Mouse (Mus musculus) left cerebral cortex, postnatal 36 days (tissue): Measurements from ENCODE around the gene Pon2. TPM values are rescaled to one million over a fixed set of nuclear protein-coding genes. Genes with fewer than 3 reads are reported as not detected.
"Not testable (repeated sequence)": the region's sequence is repeated elsewhere in the genome, so short reads cannot be mapped to it uniquely, and the experiment has no call there.

Experiments used
- DNase-seq, 2 experiments: peaks; one replicate each; pipeline ENCODE4 v3.0.0; 2021 to 2022; ENCODE audit warnings: low spot score in 2 of 2, mixed read lengths in 1 of 2
- intact Hi-C: fragments of 180-260 bp; cut with DNase I; formaldehyde crosslinking; loops from one replicate; pipeline ENCODE4 v1.15.1; 2025
- total RNA-seq, 2 experiments: library from RNA; stranded (reverse); gene quantifications; 2 replicates each; pipeline ENCODE4 v1.2.3; 2021

Pon2 gene
- total RNA-seq, 2 experiments from 2014 or later = 23.7 to 24.4 TPM

DNA sequence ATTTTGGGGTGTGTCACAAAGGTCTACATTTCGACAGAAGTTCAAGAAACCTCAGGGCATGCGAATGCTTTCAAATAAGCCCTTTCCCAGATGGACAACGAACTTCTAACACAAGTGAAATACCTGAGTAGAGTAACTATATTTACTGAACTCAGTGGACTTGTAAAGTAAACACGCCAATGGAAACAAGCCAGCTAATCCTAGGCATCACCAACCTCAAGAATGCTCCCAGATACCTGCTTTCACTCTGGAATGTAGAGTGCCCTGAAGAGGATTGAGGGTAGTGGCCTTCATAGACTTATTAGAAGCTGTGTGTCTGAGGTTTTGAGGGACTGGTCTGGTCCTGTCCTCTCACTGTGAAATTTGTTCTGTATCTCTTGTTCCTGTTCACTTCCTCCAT is 60.7 kb downstream of the Pon2 start:
- DNase-seq = no peak
- intact Hi-C loops = no loop called here

DNA sequence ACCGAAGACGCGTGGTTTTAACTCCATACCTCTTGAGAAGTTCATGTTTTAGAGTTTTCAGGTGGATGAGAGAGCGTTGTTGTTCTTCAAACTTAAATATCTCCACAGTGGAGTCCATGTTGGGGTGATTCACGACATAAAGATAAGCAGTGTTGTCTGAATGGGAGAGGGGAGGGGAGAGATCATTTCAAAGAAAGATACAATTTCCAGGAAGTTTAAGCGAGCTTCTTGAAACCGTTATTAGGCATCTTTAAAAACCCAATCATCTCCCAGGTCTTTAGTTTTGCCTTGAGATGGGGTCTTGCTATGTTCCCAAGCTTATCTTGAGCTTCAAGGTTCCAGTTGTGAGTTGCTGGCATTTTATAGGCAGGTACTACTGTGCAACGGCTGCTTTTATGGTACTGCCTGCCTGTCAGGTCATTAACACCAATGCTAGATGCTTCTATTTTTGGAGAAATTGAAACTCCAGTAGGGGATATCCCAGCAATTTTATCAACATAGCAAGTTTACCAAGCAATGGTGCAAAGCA is 61.3 kb downstream of the Pon2 start:
- intact Hi-C loops = no loop called here

DNA sequence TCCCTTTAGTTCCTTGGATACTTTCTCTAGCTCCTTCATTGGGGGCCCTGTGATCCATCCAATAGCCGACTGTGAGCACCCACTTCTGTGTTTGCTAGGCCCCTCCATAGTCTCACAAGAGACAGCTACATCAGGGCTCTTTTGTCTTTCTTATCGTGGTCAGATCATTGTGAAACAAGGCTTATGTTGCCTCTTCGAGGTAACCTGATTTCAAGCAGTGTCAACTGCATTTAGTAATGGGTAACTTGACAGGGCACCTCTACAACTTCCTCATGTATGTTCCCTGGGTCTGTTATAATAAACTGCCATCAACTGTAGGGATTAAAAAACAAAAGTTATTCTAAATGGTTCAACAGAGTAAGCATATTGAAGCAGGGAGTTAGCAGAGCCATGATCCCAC is 63.7 kb downstream of the Pon2 start:
- DNase-seq = no peak
- intact Hi-C loops = no loop called here

More for the DNA sequence above, 61.3 kb downstream of the Pon2 start:
- DNase-seq = no peak

DNA sequence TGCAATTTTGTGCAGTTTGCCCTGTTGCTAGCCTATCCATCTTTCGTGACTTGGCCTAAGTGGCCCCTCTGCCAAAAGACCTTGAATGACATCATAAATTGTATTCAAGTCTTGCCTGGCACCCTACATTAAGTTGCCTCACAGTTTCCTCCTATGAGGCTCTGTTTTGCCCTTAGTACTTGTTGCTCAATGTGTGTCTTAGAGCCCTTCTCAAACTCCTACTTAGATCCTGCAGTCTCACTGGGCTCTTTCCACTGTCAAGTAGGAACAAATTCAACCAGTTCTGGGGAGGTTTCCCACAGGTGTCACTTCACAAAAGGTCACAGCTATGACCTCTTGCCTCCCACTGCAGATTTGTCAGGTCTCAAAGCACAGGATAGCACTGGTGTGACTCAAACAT is 64.4 kb downstream of the Pon2 start:
- intact Hi-C loops = no loop called here
- no peak for DNase-seq

DNA sequence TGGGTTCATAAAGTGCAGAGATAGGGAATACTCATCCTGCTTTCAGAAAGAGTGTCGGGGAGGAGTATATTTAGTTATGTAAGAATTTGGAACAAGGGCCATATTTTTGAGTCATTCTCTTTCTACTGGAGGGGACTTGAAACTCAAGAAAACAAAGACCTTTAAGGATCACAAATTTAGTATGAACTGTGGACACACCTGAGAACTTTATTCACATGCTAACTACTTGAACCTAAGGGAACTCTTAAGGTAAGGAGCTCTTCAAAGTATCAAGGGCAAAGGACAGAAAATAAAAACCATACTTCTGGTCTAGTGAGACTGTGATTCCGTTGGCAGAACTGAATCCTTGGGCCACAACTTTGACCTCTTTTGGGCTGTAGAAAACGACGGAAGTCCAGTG is 66.2 kb downstream of the Pon2 start:
- intact Hi-C loops = no loop called here
- no peak for DNase-seq

DNA sequence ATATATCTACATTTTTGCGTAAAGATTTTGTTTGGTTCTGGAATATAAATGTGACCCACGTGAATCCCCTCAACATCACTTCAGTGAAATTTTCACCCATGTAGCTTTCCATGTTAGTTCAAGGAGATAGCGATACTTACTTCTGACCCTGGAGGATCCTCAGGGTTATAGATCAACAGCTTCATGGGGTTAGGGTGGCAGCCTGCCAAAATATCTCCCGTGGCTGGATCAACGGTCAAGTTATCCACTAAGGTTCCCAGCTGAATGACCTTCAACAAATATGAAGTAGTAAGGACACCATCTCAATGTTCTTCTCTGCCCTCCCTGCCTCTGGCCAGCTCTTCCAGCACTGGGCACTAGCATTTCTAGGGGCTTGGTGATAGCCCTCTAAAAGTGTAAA is 68.0 kb downstream of the Pon2 start:
- DNase-seq = no peak
- intact Hi-C loops = no loop called here

DNA sequence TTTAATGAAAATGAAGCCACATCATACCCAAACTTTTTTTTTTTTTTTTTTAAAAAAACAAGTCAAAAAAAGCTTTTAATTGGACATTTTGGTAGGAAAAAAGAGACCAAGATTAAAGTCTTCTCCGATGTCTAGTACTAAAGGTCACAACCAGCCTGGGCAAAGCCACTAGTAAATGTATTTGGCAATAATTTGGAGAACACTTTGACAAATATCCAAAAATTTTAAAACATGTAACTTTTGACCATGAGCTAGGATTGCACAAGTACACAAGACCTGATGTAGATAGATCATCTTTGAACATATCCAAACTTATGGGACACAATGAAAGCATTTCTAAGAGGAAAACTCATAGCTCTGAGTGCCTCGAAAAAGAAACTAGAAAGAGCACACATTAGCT is 74.7 kb downstream of the Pon2 start:
- DNase-seq, intact Hi-C loops: not testable (repeated sequence)

DNA sequence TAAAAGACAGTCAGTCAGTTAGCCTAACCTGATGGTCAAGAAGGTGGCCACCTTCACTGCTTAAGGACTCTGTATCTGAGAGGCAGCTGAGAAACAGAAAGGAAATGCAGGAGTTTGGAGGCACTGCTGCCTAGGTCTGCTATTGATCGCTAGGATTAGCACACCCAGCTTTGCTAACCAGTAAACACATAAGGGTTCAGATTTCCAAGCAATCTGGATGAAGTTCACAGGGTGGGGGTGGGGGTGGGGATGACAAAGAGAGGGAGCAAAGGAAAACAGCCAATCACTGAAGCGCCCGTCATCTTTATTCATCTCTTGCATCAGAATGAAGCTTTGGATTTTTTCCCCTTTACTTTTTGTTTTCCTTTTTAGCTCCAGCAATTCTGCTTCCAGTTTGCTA is 76.2 kb downstream of the Pon2 start:
- intact Hi-C loops = no loop called here
- DNase-seq = no peak

DNA sequence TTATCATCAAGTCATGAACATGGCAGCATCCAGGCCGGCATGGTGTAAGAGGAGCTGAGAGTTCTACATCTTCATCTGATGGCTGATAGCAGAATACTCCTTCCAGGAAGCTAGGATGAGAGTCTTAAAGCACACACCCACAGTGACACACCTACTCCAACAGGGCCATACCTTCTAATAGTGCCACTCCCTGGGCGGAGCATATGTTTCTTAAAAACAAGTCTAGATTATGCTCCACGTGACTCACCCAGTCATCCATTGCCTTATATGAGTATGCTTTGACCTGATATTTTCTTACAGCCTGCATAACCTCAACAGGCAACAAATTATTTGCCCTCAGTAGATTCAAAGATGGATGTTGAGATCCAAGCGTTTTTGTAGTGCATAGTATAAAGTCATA is 80.1 kb downstream of the Pon2 start:
- intact Hi-C loops = no loop called here
- DNase-seq = no peak

Other genes with a start within 250 kb of the Pon2 start
- not detected for gene Pon1, start 104.5 kb downstream of the Pon2 start, total RNA-seq
- gene Pon3, start 42.2 kb downstream of the Pon2 start, total RNA-seq = 1 to 10 TPM; 2.1 to 3.2 TPM
- under 1 TPM; 0.25 to 0.59 TPM for gene Asb4, start 84.9 kb upstream of the Pon2 start, total RNA-seq
- 10 to 100 TPM in 1 of 2 experiments, 1 to 10 TPM in 1; 9.4 to 10.4 TPM for gene Pdk4, start 197.9 kb upstream of the Pon2 start, total RNA-seq